Mouse (Mus musculus): ENCODE measurements at regions not wholly inside any gene's neighbourhood (a gene's known extent, or its start where the extent isn't known, plus 50 kb on each side); places are given as distances from the start of the nearest gene placed in this dataset.

DNA sequence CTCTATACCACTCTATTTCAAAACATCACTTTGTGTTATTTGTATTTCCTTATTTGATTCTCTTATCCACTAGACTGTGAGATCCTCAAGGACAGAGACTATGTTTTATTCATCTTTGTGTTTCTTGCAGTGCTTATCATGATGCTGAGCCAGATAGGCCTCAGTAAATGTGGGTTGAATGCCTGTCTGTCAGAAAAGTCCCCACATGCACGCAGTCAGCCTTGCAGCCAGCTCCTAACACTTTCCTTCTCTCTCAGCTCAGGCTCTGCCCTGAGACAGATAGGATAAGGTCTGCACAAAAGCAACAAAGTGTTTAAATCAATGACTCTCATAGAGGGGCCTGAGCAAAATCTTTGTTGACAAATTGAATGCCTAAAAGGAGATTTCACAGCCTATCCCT is 600.0 kb downstream of the Gm9195 start:
- Histone ChIP-seq H3K36me3 (ENCODE audit: control insufficient read depth, insufficient read depth, low read length) (no peaks in the 10 kb centered on the region), H3K27ac (replicated peaks; ENCODE audit: insufficient read depth, low read depth, low read length) (no peak overlapping the region), H3K4me3 (ENCODE audit: insufficient read depth, low read depth, low read length) (no peak overlapping the region), H3K4me1 (ENCODE audit: control insufficient read depth, insufficient read depth, low read length) (no peaks in the 10 kb centered on the region), H3K79me2 (ENCODE audit: control insufficient read depth, insufficient read depth, low read length) (no peaks in the 10 kb centered on the region), H3K9ac (ENCODE audit: low read depth, low read length) (no peak overlapping the region), H3K27me3 (ENCODE audit: control insufficient read depth, insufficient read depth, low read length) (no peaks in the 10 kb centered on the region)
- TF ChIP-seq CTCF (IDR thresholded peaks at IDR 0.05; ENCODE audit: low read depth, low read length) (no peak), POLR2A (IDR thresholded peaks at IDR 0.05; ENCODE audit: extremely low read depth, insufficient read depth, low read length) (no peak)
- no peak for DNase-seq (ENCODE audit: extremely low read depth, low read depth, low spot score)
- WGBS, result 49% methylated on average over 1 of the region's 1 CpGs

DNA sequence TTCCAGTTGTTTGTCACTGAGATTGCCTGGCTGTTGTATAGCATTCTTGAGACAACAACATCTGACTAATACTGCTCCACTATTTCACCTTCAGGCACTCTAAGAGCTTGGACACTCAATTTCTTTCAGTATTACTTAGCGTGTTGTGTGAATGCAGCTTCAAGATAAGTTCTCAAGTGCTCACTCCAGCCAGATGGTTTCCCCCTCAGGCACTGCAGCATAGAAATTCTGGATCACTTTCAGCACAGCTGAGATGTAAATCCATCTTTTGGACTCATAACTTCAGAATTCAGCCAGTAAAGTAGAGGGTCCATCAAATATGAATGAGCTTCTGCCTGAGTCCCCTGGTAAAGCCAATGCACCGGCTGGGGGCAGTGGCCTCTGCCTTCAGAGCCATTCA is 608.8 kb downstream of the Gm9195 start:
- no peaks in the 10 kb centered on the region for H3K27me3 ChIP-seq (ENCODE audit: control insufficient read depth, insufficient read depth, low read length)
- H3K79me2 ChIP-seq (ENCODE audit: control insufficient read depth, insufficient read depth, low read length), result no peaks in the 10 kb centered on the region
- no peaks in the 10 kb centered on the region for H3K36me3 ChIP-seq (ENCODE audit: control insufficient read depth, insufficient read depth, low read length)
- no peak overlapping the region for H3K27ac ChIP-seq (replicated peaks; ENCODE audit: insufficient read depth, low read depth, low read length)
- H3K4me1 ChIP-seq (ENCODE audit: control insufficient read depth, insufficient read depth, low read length), result no peaks in the 10 kb centered on the region
- no peak for DNase-seq (ENCODE audit: extremely low read depth, low read depth, low spot score)
- no peak overlapping the region for H3K9ac ChIP-seq (ENCODE audit: low read depth, low read length)
- WGBS, result 91% methylated on average over 2 of the region's 2 CpGs
- TF ChIP-seq POLR2A (IDR thresholded peaks at IDR 0.05; ENCODE audit: extremely low read depth, insufficient read depth, low read length), result no peak
- no peak overlapping the region for H3K4me3 ChIP-seq (ENCODE audit: insufficient read depth, low read depth, low read length)

DNA sequence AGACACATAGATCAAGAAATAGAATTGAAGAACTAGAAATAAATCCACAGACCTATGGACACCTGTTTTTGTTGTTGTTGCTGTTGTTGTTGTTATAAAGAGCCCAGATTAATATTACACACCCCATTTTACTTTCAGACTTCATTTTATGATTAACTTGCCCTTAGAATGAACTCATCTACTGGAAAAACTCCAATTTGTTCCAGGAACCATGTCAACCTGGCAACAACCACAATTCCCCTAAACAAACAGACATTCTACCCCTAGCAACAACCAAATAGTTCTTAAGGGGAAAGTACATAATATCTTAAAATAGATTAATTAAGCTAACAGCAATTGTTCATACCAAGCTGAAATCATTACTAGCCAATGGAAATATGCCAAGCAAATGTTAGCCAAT is 646.1 kb downstream of the Gm9195 start:
- Histone ChIP-seq H3K79me2 (ENCODE audit: control insufficient read depth, insufficient read depth, low read length) (no peaks in the 10 kb centered on the region), H3K4me3 (ENCODE audit: insufficient read depth, low read depth, low read length) (no peak overlapping the region), H3K4me1 (ENCODE audit: control insufficient read depth, insufficient read depth, low read length) (peaks cover 5% of the 10 kb centered on the region), H3K9ac (ENCODE audit: low read depth, low read length) (no peak overlapping the region), H3K27me3 (ENCODE audit: control insufficient read depth, insufficient read depth, low read length) (no peaks in the 10 kb centered on the region), H3K36me3 (ENCODE audit: control insufficient read depth, insufficient read depth, low read length) (no peaks in the 10 kb centered on the region), H3K27ac (replicated peaks; ENCODE audit: insufficient read depth, low read depth, low read length) (no peak overlapping the region)
- peak; percentile 90 for DNase-seq (ENCODE audit: extremely low read depth, low read depth, low spot score)
- TF ChIP-seq CTCF (IDR thresholded peaks at IDR 0.05; ENCODE audit: low read depth, low read length) (no peak), POLR2A (IDR thresholded peaks at IDR 0.05; ENCODE audit: extremely low read depth, insufficient read depth, low read length) (no peak)

GRCm38 (mm10) chr14:71808863-71809487 is 682.7 kb downstream of the Gm9195 start:
- H3K79me2 ChIP-seq (ENCODE audit: control insufficient read depth, insufficient read depth, low read length), result no peaks in the 10 kb centered on the region
- no peak for DNase-seq (ENCODE audit: extremely low read depth, low read depth, low spot score)
- H3K27me3 ChIP-seq (ENCODE audit: control insufficient read depth, insufficient read depth, low read length), result no peaks in the 10 kb centered on the region
- no peak for TF ChIP-seq CTCF (IDR thresholded peaks at IDR 0.05; ENCODE audit: low read depth, low read length)
- no peak for TF ChIP-seq POLR2A (IDR thresholded peaks at IDR 0.05; ENCODE audit: extremely low read depth, insufficient read depth, low read length)
- H3K4me1 ChIP-seq (ENCODE audit: control insufficient read depth, insufficient read depth, low read length), result no peaks in the 10 kb centered on the region
- no peak overlapping the region for H3K9ac ChIP-seq (ENCODE audit: low read depth, low read length)
- WGBS, result 74% methylated on average over 13 of the region's 13 CpGs
- no peaks in the 10 kb centered on the region for H3K36me3 ChIP-seq (ENCODE audit: control insufficient read depth, insufficient read depth, low read length)
- no peak overlapping the region for H3K4me3 ChIP-seq (ENCODE audit: insufficient read depth, low read depth, low read length)
- no peak overlapping the region for H3K27ac ChIP-seq (replicated peaks; ENCODE audit: insufficient read depth, low read depth, low read length)

- Histone ChIP-seq H3K4me1 (ENCODE audit: control insufficient read depth, insufficient read depth, low read length) (no peaks in the 10 kb centered on the region), H3K27me3 (ENCODE audit: control insufficient read depth, insufficient read depth, low read length) (no peaks in the 10 kb centered on the region), H3K9ac (ENCODE audit: low read depth, low read length) (no peak overlapping the region), H3K36me3 (ENCODE audit: control insufficient read depth, insufficient read depth, low read length) (no peaks in the 10 kb centered on the region), H3K27ac (replicated peaks; ENCODE audit: insufficient read depth, low read depth, low read length) (no peak overlapping the region), H3K4me3 (ENCODE audit: insufficient read depth, low read depth, low read length) (no peak overlapping the region), H3K79me2 (ENCODE audit: control insufficient read depth, insufficient read depth, low read length) (no peaks in the 10 kb centered on the region)
- TF ChIP-seq CTCF (IDR thresholded peaks at IDR 0.05; ENCODE audit: low read depth, low read length) (no peak), POLR2A (IDR thresholded peaks at IDR 0.05; ENCODE audit: extremely low read depth, insufficient read depth, low read length) (no peak)
- DNase-seq (ENCODE audit: extremely low read depth, low read depth, low spot score), result no peak
- 85% methylated on average over 3 of the region's 3 CpGs for WGBS
These were observed 686.0 kb downstream of the Gm9195 start for GRCm38 (mm10) chr14:71805624-71806023.

DNA sequence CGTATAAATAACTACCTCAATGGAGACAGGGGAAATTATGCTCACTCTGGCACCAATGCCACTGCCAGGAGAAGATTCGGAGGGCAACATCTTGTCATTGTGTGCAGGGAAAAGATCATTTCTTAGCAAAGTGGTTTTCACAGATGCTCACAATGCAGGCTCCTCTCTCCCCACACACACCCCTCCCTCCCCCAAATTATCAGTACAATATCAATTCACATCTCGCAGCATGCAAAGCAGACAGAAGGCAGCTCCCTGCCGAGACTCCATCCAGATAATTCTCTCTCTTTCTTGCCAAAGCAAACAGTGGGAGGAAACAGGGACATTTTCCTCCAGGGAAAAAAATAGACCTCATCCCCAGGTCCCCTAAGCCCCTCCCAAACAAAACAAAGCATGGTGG is 691.8 kb downstream of the Gm9195 start:
- H3K27ac ChIP-seq (replicated peaks; ENCODE audit: insufficient read depth, low read depth, low read length), result no peak overlapping the region
- no peak overlapping the region for H3K9ac ChIP-seq (ENCODE audit: low read depth, low read length)
- H3K79me2 ChIP-seq (ENCODE audit: control insufficient read depth, insufficient read depth, low read length), result no peaks in the 10 kb centered on the region
- TF ChIP-seq POLR2A (IDR thresholded peaks at IDR 0.05; ENCODE audit: extremely low read depth, insufficient read depth, low read length), result no peak
- no peak for TF ChIP-seq CTCF (IDR thresholded peaks at IDR 0.05; ENCODE audit: low read depth, low read length)
- H3K27me3 ChIP-seq (ENCODE audit: control insufficient read depth, insufficient read depth, low read length), result no peaks in the 10 kb centered on the region
- H3K4me1 ChIP-seq (ENCODE audit: control insufficient read depth, insufficient read depth, low read length), result no peaks in the 10 kb centered on the region
- no peak for DNase-seq (ENCODE audit: extremely low read depth, low read depth, low spot score)
- WGBS, result 43% methylated on average over 4 of the region's 4 CpGs
- no peak overlapping the region for H3K4me3 ChIP-seq (ENCODE audit: insufficient read depth, low read depth, low read length)
- no peaks in the 10 kb centered on the region for H3K36me3 ChIP-seq (ENCODE audit: control insufficient read depth, insufficient read depth, low read length)

Data from liver, adult 2 months (tissue).